Mouse (Mus musculus): Measurements from ENCODE around the gene Gm3005.
"Not testable (repeated sequence)": the region's sequence is repeated elsewhere in the genome, so short reads cannot be mapped to it uniquely, and the experiment has no call there.

Gm3005 gene

GRCm38 (mm10) chr14:3427803-3428202, at the start of gene Gm3005:
Gm3005 (plus strand) TSS chr14:3428103.
- in situ Hi-C loops (cut with MboI) = not testable (repeated sequence)

GRCm38 (mm10) chr14:3394793-3395192, 33.1 kb upstream of the Gm3005 start, which contains the start of gene Gm10413:
Gm10413 (plus strand) TSS chr14:3395093.
- in situ Hi-C loops (cut with MboI) = not testable (repeated sequence)

GRCm38 (mm10) chr14:3412314-3412713, 15.6 kb upstream of the Gm3005 start, which contains the start of gene Gm10409:
Gm10409 (plus strand) TSS chr14:3412614.
- in situ Hi-C loops (cut with MboI) = not testable (repeated sequence)

GRCm38 (mm10) chr14:3449079-3449478, 21.2 kb downstream of the Gm3005 start, which contains the start of gene Gm10408:
Gm10408 (plus strand) TSS chr14:3449379.
- in situ Hi-C loops (cut with MboI) = not testable (repeated sequence)

GRCm38 (mm10) chr14:3634212-3634611, 206.3 kb downstream of the Gm3005 start, which contains the start of gene Gm3012:
Gm3012 (plus strand) TSS chr14:3634512.
- in situ Hi-C loops (cut with MboI) = not testable (repeated sequence)
